Mouse (Mus musculus) central nervous system, embryonic 11.5 days (tissue): ENCODE data around the gene Flnb. TPM values are rescaled to one million over a fixed set of nuclear protein-coding genes. Genes with fewer than 3 reads are reported as not detected.

ENCODE experiments used
- polyA plus RNA-seq: library from polyadenylated mRNA; depleted of rRNA; stranded (reverse); fragments of >200 nt; gene quantifications from 2 replicates; pipeline ENCODE4 v1.2.3, GENCODE M21; 2012; rRNA removed

The Flnb gene
- 18.5 and 26.0 TPM in 2 replicates for polyA plus RNA-seq

GRCm38 (mm10) chr14:7817770-7818462 is at the start of gene Flnb:
Gene Flnb (plus strand): TSS chr14:7817957.

GRCm38 (mm10) chr14:7791532-7792159 is 26.1 kb upstream of the Flnb start, which contains the start of gene Gm26661:
Gene Gm26661 (plus strand): TSS chr14:7791587.

GRCm38 (mm10) chr14:7957049-7957448 is 139.3 kb downstream of the Flnb start, which contains the start of gene Gm45521:
Gene Gm45521 (plus strand): TSS chr14:7957288.

GRCm38 (mm10) chr14:7994271-7994767 is 176.6 kb downstream of the Flnb start, which contains the start of gene Dnase1l3:
Gene Dnase1l3 (minus strand): TSS chr14:7994573.

Other genes with a start within 250 kb of the Flnb start
- gene Gm3558, start 249.4 kb upstream of the Flnb start, polyA plus RNA-seq: 1.2 and 1.5 TPM in 2 replicates
- not detected in 2 replicates for gene Gm10338, start 222.4 kb upstream of the Flnb start, polyA plus RNA-seq
- not detected in 2 replicates for gene Gm10128, start 174.0 kb upstream of the Flnb start, polyA plus RNA-seq
- gene Gm26661, start 26.4 kb upstream of the Flnb start, polyA plus RNA-seq: not detected in 2 replicates
- gene Gm45521, start 139.3 kb downstream of the Flnb start, polyA plus RNA-seq: 0.24 and 0.29 TPM in 2 replicates
- gene Dnase1l3, start 176.6 kb downstream of the Flnb start, polyA plus RNA-seq: 0.10 TPM in 1 of 2 replicates, not detected in the other
- 9.0 and 11.6 TPM in 2 replicates for gene Abhd6, start 184.9 kb downstream of the Flnb start, polyA plus RNA-seq